Mouse (Mus musculus): Measurements from ENCODE around the gene Ovol3. TPM values are rescaled to one million over a fixed set of nuclear protein-coding genes. Genes with fewer than 3 reads are reported as not detected.

Gene Ovol3
- not detected for polyA plus RNA-seq (2017; shearing (Covaris generic))

DNA sequence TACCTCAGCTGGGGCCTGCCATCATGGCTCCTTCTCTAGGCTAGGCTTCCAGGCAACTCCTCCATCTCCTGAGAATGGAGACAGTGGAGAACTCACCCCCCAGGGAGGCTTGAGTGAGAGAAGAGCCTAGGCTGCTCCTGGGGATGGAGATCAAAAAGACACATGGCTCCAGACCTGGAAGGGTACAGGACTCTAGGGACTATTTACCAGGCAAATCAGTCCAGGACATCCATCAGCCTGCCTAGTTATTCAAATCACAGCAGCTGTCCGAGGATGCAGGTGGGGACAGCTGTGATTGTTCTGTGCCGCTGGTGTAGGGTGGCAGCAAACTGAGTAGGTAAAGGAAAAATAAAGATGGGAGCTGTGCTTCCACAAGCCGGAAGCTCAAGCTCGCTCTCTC, at the start of gene Ovol3:
Gene Ovol3 (minus strand): TSS at position 101 of the 400 bp plus-strand sequence.

DNA sequence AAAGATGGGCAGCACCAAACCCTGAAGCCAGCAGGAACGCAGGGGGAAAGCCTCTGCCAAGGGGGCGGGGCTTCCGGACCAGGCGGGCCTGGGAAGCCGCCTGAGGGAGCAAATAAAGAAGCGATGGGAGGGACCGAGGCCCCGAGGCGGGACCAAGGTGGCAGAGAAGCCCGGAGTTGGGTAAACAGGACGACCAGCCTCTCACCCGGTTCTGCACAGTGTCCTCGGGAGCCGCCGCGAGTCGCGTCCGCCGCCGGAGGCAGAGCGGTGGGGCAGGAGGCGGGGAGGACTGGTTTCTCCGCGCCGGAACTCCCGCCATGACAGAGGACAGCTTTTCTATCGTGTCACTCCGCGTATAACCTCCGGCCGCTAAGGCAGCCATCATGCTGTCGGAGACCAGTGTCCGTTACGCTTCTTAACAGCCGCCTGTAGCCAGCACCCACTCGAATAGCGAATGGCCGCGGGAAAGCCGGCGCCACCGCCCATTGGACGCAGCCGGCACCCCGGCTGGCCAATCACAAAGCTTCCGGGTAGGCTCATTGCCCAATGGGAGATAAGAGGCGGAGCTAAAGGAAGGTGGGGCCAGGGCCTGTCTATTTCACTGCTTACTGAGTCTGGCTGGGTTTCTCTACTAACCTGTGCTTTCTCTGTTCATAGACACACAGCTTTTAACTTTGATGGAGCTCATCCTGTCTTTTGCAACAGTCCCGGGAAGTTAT, 44.6 kb upstream of the Ovol3 start, which contains the start of the genes Thap8 and Wdr62:
Gene Thap8 (plus strand): TSS at position 144 of the 719 bp plus-strand sequence.
Gene Wdr62 (minus strand): TSS at position 469 of the 719 bp plus-strand sequence.

DNA sequence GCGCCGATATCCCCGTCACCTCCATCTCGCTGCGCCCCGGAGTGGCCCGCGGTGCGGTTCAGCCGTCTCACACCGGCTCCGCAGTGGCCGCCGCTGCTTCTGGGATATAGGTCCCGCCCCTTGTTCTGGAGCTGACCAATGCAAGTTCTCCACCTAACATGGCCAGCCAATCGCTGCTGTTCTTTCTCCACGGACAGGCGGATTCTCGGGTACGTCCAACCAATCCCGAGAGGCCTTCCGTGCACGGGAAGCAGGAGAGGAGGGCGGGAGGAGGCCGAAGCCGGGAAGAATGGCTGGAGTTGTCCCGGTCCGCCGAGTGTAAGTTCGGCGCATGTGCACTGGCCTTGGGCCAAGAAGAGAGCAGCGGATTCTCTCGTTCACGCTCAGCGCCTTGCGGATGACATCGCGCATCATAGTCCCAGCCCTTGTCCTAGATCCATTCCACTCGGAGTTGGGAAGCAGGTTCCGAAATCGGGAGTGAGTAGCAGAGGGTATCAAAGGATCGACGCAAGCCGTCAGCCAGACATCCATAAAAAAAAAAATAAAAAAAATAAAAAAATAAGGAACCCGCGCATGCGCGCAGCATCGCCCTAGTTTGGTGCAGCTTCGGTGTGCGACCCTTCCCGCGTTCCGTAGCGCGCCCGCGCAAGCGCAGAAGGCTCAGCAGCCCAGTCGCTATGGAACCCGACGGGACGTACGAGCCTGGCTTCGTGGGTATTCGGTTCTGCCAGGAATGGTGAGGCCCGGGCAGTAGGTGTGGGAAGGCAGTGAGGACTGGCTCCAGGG, 3.7 kb downstream of the Ovol3 start, which contains the start of the genes Polr2i and Tbcb:
Gene Polr2i (plus strand): TSS at position 280 of the 786 bp plus-strand sequence.
Gene Tbcb (minus strand): TSS at position 604 of the 786 bp plus-strand sequence.

DNA sequence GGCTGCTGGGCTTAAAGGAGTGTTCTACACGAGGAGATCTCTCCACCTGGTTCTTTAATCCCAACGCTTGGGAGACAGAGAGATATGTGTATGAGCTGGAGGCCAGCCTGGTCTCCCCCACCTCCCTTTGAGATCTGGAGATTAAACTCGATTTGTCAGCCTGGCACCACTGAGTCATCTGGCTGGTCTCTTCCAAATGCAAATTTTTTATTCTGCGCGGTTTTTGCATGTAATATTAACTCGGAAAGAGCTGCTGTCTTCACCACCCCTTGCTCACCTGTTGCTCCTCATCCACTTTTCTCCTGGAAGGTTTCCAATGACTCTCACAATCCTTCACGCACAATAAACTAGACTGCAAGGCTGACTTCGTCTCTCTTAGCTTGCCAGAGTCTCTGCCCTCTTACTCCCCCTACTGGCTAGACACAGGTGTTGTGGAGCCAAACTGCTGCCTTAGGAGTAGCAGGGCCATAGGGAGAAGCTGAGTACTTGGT, 37.0 kb downstream of the Ovol3 start, which contains the start of gene Capns1:
Gene Capns1 (minus strand): TSS at position 331 of the 491 bp plus-strand sequence.

DNA sequence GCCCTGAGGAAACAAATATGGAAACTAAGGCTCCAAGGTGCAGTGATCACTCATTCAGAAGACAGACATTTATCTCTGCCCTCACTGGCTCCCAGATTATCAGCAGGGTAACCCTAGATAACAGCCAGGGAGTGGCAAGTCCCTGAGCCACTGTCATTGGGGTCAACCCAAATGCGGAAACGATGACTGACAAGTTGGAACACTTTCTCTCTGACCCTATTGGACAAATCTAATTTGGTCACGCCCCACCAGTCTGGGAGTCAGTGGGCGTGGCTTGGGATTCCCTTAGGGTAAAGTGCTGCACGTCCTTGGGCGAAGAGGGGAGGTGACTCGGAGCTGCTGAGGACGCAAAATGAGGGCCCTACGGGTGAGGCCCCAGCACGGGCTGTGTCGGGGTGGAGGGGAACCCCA, 51.6 kb downstream of the Ovol3 start, which contains the start of gene Cox7a1:
Gene Cox7a1 (plus strand): TSS at position 266 of the 411 bp plus-strand sequence.

Other genes starting within 250 kb of the Ovol3 start
- gene Zfp14, start 184.3 kb downstream of the Ovol3 start, polyA plus RNA-seq (2017; shearing (Covaris generic)) = 10 to 100 TPM in 1 of 2 experiments, 1 to 10 TPM in 1; 4.5 to 10.7 TPM
- gene Zfp82, start 162.8 kb downstream of the Ovol3 start, polyA plus RNA-seq (2017; shearing (Covaris generic)) = 10 to 100 TPM in 1 of 2 experiments, 1 to 10 TPM in 1; 9.1 to 18.0 TPM
- gene Gm26920, start 145.3 kb downstream of the Ovol3 start, polyA plus RNA-seq (2017; shearing (Covaris generic)) = 1 to 10 TPM; 1.0 to 1.7 TPM
- gene Zfp566, start 145.2 kb downstream of the Ovol3 start, polyA plus RNA-seq (2017; shearing (Covaris generic)) = 1 to 10 TPM; 9.8 to 9.9 TPM
- 10 to 100 TPM; 59.3 to 66.2 TPM for gene Zfp260, start 140.9 kb downstream of the Ovol3 start, polyA plus RNA-seq (2017; shearing (Covaris generic))
- gene Zfp382, start 113.8 kb downstream of the Ovol3 start, polyA plus RNA-seq (2017; shearing (Covaris generic)) = 10 to 100 TPM in 1 of 2 experiments, 1 to 10 TPM in 1; 9.7 to 18.8 TPM
- gene Zfp146, start 66.0 kb downstream of the Ovol3 start, polyA plus RNA-seq (2017; shearing (Covaris generic)) = 10 to 100 TPM; 18.5 to 23.9 TPM
- gene Cox7a1, start 51.6 kb downstream of the Ovol3 start, polyA plus RNA-seq (2017; shearing (Covaris generic)) = under 1 TPM in 1 of 2 experiments, not detected in 1; 0.43 TPM
- gene Capns1, start 36.9 kb downstream of the Ovol3 start, polyA plus RNA-seq (2017; shearing (Covaris generic)) = 10 to 100 TPM; 81.2 to 88.6 TPM
- 10 to 100 TPM; 52.7 to 55.1 TPM for gene Polr2i, start 3.8 kb downstream of the Ovol3 start, polyA plus RNA-seq (2017; shearing (Covaris generic))
- 100 to 1,000 TPM; 106 to 120 TPM for gene Tbcb, start 3.5 kb downstream of the Ovol3 start, polyA plus RNA-seq (2017; shearing (Covaris generic))
- gene Thap8, start 44.4 kb upstream of the Ovol3 start, polyA plus RNA-seq (2017; shearing (Covaris generic)) = 1 to 10 TPM in 1 of 2 experiments, under 1 TPM in 1; 0.31 to 1.4 TPM
- gene Wdr62, start 44.7 kb upstream of the Ovol3 start, polyA plus RNA-seq (2017; shearing (Covaris generic)) = 10 to 100 TPM in 1 of 2 experiments, 1 to 10 TPM in 1; 4.1 to 20.0 TPM
- gene Clip3, start 56.0 kb upstream of the Ovol3 start, polyA plus RNA-seq (2017; shearing (Covaris generic)) = 1 to 10 TPM; 4.0 to 9.0 TPM
- gene Alkbh6, start 73.0 kb upstream of the Ovol3 start, polyA plus RNA-seq (2017; shearing (Covaris generic)) = 100 to 1,000 TPM; 152 to 164 TPM
- 10 to 100 TPM; 13.3 to 21.9 TPM for gene Syne4, start 79.1 kb upstream of the Ovol3 start, polyA plus RNA-seq (2017; shearing (Covaris generic))
- gene E130208F15Rik, start 86.0 kb upstream of the Ovol3 start, polyA plus RNA-seq (2017; shearing (Covaris generic)) = not detected
- 10 to 100 TPM; 36.0 to 57.6 TPM for gene Sdhaf1, start 88.2 kb upstream of the Ovol3 start, polyA plus RNA-seq (2017; shearing (Covaris generic))
- gene Lrfn3, start 127.0 kb upstream of the Ovol3 start, polyA plus RNA-seq (2017; shearing (Covaris generic)) = not detected
- gene Tyrobp, start 178.0 kb upstream of the Ovol3 start, polyA plus RNA-seq (2017; shearing (Covaris generic)) = 10 to 100 TPM in 1 of 2 experiments, 1 to 10 TPM in 1; 2.4 to 16.6 TPM
- gene Hcst, start 184.1 kb upstream of the Ovol3 start, polyA plus RNA-seq (2017; shearing (Covaris generic)) = 100 to 1,000 TPM; 388 to 519 TPM
- gene Nfkbid, start 186.0 kb upstream of the Ovol3 start, polyA plus RNA-seq (2017; shearing (Covaris generic)) = 100 to 1,000 TPM in 1 of 2 experiments, 10 to 100 TPM in 1; 93.7 to 126 TPM
- gene Aplp1, start 209.8 kb upstream of the Ovol3 start, polyA plus RNA-seq (2017; shearing (Covaris generic)) = 10 to 100 TPM; 25.4 to 35.3 TPM
- gene Kirrel2, start 222.0 kb upstream of the Ovol3 start, polyA plus RNA-seq (2017; shearing (Covaris generic)) = not detected
- gene Nphs1, start 222.6 kb upstream of the Ovol3 start, polyA plus RNA-seq (2017; shearing (Covaris generic)) = not detected